Mouse (Mus musculus): ENCODE measurements around the gene 1700016C15Rik. TPM values are rescaled to one million over a fixed set of nuclear protein-coding genes. Genes with fewer than 3 reads are reported as not detected.

1700016C15Rik gene
- not detected in 2 replicates for polyA plus RNA-seq (2015; fragmentation: Nextera tagmentation; extraction: Ambion mirVana)

GRCm38 (mm10) chr1:177729043-177730024 lies at the start of gene 1700016C15Rik:
1700016C15Rik (plus strand) TSS chr1:177729814.

DNA sequence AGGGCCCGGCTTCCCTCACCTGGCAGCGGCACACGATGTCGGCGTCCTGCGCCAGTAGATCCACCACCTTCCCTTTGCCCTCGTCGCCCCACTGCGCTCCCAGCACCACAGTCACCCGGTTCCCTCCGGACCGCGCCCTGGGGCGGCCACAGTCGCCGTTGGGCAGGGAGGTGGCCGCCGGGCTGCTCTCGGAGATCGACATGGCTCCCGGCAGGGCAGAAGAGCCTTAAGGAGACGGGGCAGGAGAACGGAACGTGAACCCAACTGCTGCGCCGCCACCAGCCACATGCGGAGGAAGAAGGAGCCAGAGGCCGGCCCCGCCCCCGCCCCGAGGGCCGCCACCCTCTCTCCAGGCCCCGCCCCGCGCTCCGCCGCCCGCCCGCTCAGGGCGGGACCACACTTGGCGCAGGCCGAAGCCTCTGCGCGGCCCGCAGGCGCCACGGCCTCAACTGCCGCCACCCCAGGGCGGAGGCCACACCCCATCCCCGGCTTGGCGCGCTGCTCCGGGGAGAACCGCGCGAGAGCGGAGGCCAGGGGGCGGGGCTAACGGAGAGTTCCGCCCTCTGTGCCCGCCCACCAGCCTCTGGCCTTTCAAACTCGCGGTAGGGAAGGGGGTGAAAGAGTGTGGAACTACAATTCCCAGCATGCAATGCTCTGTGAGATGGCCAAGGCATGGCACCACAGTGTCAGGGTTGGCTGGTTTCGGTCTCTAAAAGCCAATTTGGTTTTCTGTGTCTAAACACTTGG lies 66.8 kb downstream of the 1700016C15Rik start, which contains the start of gene Adss:
Gene Adss, minus strand, starts transcription at position 319 of the 747 bp plus-strand sequence.

Other genes starting within 250 kb of the 1700016C15Rik start
- gene Adss, start 66.7 kb downstream of the 1700016C15Rik start, polyA plus RNA-seq (2015; fragmentation: Nextera tagmentation; extraction: Ambion mirVana): 23.8 and 26.2 TPM in 2 replicates